Mouse (Mus musculus): ENCODE measurements around the gene Homer3. TPM values are rescaled to one million over a fixed set of nuclear protein-coding genes. Genes with fewer than 3 reads are reported as not detected.

The Homer3 gene
- 1 to 10 TPM; 8.5 to 8.7 TPM for total RNA-seq (2021)
- long read RNA-seq, experiment 1, transcript Homer3-203 (10 exons, 2,445 nt): major isoform, 8 of 14 reads
- long read RNA-seq, experiment 1, partial matches to known transcripts: 2 of 14 reads
- long read RNA-seq, experiment 1, other reads (novel, unspliced or antisense): 3 of 14 reads
- long read RNA-seq, experiment 2, transcript Homer3-203 (10 exons, 2,445 nt): major isoform, 19 of 23 reads
- long read RNA-seq, experiment 2, partial matches to known transcripts: 1 of 23 reads
- long read RNA-seq, experiment 2, other reads (novel, unspliced or antisense): 3 of 23 reads

- peak; percentile 93 for DNase-seq
- intact Hi-C loops (cut with DNase I; ENCODE audit: low total_unique reads): no loop called here
Observed at GRCm38 (mm10) chr8:70282603-70283135, at the start of gene Homer3. Gene Homer3 (plus strand): TSS chr8:70282827.

- intact Hi-C loops (cut with DNase I; ENCODE audit: low total_unique reads): no loop called here
- no peak for DNase-seq
Observed at GRCm38 (mm10) chr8:70233606-70234005, 49.0 kb upstream of the Homer3 start.

- peak; percentile 93 for DNase-seq
- intact Hi-C loops (cut with DNase I; ENCODE audit: low total_unique reads): no loop called here
Observed at GRCm38 (mm10) chr8:70234080-70234780, 48.4 kb upstream of the Homer3 start, which contains the start of the genes Sugp2 and Armc6. Gene Sugp2 (plus strand): TSS chr8:70234226. Gene Armc6 (minus strand): TSS chr8:70234466.

DNA sequence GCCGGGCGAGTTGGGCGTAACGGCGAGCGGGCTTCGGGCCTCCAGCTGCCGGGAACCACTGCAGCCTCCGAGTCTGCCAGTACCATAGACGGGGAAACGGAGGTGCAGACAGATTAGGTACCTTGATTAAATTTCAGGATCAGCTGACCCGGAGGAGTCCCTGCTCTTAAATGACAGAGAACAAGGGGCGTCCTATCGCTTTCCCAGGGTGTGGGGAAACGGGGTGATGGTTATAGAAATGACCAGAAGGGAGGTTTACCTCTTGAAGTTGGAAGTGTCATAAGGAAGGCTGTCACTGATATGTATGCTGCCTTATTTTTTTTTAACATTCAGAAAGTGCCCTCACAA, 47.9 kb upstream of the Homer3 start:
- intact Hi-C loops (cut with DNase I; ENCODE audit: low total_unique reads): no loop called here
- no peak for DNase-seq

- intact Hi-C loops (cut with DNase I; ENCODE audit: low total_unique reads): no loop called here
- DNase-seq: no peak
Observed at GRCm38 (mm10) chr8:70237842-70238241, 44.8 kb upstream of the Homer3 start.

DNA sequence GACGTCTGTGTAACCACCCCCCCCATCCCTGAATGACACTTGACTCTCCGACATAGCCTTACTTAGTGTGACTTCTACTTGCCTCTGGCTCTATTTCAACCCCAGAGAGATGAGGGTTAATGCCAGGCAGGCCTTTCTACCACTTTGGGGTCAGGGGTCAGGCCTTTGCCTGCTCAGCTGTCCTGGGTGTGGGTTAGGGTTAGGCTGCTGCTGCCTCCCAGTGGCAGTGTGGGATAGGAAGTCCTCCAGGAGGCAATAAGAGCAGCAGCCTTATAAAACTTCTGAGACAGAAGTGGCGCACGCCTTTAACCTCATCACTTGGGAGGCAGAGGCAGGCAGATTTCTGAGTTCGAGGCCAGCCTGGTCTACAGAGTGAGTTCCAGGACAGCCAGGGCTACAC, 42.0 kb upstream of the Homer3 start:
- no peak for DNase-seq
- intact Hi-C loops (cut with DNase I; ENCODE audit: low total_unique reads): no loop called here

GRCm38 (mm10) chr8:70246622-70247021, 36.0 kb upstream of the Homer3 start:
- DNase-seq: peak; percentile 27
- intact Hi-C loops (cut with DNase I; ENCODE audit: low total_unique reads): no loop called here

GRCm38 (mm10) chr8:70247841-70248240, 34.8 kb upstream of the Homer3 start:
- intact Hi-C loops (cut with DNase I; ENCODE audit: low total_unique reads): no loop called here
- DNase-seq: no peak

DNA sequence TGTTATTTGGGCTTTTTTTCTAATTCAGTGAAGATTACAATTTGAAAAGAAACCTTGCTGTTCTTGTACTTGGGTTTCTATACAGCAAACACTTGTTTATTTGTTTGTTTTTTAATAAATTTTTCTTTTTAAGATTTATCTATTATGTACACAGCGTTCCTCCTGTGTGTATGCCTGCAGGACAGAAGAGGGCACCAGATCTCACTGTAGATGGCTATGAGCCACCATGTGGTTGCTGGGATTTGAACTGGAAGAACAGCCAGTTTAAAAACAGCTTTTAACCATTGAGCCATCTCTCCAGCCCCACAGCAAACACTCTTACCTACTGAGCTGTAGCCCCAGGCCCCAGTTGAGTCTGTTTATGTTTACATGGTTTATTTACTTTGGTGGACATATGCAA, 28.0 kb upstream of the Homer3 start:
- intact Hi-C loops (cut with DNase I; ENCODE audit: low total_unique reads): no loop called here
- no peak for DNase-seq

DNA sequence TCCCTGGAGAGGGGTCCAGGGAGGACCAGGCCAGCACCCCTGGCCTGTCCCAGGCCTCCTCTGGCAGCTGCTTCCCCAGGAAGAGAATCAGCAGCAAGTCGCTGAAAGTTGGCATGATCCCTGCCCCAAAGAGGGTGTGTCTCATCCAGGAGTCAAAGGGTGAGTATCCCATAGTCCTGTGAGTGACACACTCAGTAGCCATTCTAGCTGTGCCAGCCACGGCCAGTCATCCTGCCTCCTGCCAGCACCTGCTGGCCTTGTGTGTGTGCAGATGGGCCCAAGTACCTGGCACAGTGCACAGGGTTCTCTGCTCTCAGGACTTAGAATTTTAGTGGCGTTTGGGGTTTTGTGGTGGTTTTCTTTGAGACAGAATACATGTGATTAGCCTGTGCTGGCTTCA, 25.2 kb upstream of the Homer3 start:
- DNase-seq: no peak

GRCm38 (mm10) chr8:70258600-70258999, 24.0 kb upstream of the Homer3 start:
- intact Hi-C loops (cut with DNase I; ENCODE audit: low total_unique reads): no loop called here
- DNase-seq: no peak

More for the DNA sequence above, 25.2 kb upstream of the Homer3 start:
- intact Hi-C loops (cut with DNase I; ENCODE audit: low total_unique reads): no loop called here

DNA sequence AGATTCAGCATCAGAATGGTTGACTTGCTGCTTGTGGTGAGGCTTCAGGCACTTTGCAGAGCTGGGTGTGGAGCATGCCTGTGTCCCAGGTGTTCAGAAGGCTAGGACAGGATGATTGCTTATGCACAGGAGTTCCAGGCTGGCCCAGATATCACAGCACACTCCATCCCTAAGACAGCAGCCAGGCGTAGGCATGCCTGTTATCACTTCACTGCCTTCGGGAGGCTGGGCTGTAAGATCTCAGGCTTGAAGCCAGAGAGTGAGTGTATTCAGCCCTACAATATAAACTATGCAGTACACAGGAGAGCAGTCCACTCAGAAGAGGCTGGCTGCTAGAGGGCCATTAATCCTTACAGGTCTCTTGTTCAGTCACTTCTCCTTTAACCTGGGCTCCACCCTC, 23.6 kb upstream of the Homer3 start:
- intact Hi-C loops (cut with DNase I; ENCODE audit: low total_unique reads): no loop called here

GRCm38 (mm10) chr8:70267674-70268073, 15.0 kb upstream of the Homer3 start:
- intact Hi-C loops (cut with DNase I; ENCODE audit: low total_unique reads): no loop called here
- no peak for DNase-seq

More for the DNA sequence above, 23.6 kb upstream of the Homer3 start:
- no peak for DNase-seq

DNA sequence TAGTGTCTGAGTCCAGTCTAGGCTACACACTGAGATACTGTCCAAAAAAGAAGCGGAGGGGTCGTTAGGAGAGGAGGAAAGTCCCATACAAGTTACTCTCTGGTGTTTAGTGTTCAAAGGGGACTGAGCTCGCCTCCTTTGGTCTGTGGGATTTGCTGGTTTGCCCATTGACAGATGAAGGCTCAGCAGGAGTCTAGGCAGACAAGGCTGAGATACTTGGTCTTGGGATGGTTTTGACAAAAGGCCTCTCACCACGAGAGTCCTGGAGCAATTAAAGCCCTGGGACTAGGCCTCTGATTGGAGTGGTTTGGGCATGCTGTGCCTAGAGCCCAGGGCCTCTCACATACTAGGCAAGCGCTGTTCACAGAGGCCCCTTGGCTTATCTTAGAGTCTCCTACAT, 14.3 kb upstream of the Homer3 start:
- intact Hi-C loops (cut with DNase I; ENCODE audit: low total_unique reads): no loop called here
- no peak for DNase-seq

GRCm38 (mm10) chr8:70268799-70269565, 13.6 kb upstream of the Homer3 start:
- DNase-seq: no peak
- intact Hi-C loops (cut with DNase I; ENCODE audit: low total_unique reads): no loop called here

DNA sequence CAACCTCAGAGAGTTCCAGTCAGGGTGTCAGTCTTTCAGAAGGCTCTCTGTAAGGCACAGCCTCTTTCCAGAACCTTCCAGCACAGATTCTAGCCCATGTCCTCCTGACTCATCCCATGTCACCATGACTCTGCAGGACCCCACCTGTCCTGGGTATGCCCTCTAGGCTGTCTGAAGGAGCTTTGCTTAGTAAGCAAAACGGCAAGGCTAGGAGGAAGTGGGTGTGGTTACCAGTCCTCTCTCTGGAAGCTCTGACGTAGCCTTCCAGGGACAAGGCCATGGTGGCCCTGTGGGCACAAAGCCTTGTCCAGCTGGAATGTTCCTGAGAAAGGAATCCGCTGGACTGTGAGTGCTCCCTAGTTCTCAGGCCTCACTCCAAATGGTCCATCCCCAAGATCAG, 9.7 kb upstream of the Homer3 start:
- intact Hi-C loops (cut with DNase I; ENCODE audit: low total_unique reads): no loop called here
- no peak for DNase-seq

- intact Hi-C loops (cut with DNase I; ENCODE audit: low total_unique reads): no loop called here
- no peak for DNase-seq
Observed at GRCm38 (mm10) chr8:70274350-70274749, 8.3 kb upstream of the Homer3 start.

DNA sequence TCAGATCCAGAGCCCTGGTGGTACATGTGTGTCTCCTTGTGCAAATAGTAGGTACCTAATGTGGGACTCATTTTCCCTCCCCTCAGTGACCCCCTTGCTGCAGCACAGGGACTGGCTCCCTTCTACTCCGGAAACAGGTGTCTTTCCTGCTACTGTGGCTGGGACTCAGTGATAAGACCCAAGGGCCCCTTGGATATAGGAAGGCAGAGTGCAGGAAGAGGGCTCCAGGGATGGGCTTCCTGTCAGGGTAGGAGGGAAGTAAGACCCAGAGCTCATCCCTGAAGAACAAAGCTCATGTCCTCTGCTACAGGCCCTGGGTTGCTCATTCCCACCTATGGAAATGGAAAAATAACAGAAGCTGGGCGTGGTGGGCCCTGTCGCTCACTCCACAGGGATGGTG, 6.2 kb upstream of the Homer3 start:
- intact Hi-C loops (cut with DNase I; ENCODE audit: low total_unique reads): no loop called here
- DNase-seq: no peak

DNA sequence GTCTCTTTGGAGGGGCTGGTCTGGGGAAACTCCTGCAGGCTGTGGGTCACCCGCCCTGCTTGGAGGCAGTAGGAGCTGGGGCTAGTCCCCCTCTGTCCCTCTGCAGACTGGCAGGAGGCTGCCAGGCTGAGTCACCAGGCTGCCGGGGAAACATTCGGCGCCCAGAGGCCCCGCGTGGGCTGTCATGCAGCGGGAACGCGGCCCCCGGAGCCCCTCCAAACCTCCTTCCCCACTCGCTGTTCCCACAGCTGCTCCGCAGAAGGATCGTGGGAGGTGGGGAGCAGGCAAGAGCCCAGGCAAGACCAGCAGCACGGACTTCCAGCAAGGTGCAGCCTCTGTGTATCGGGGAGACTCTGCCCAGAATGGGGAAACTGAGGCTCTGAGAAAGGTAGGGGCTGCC, 4.5 kb upstream of the Homer3 start:
- intact Hi-C loops (cut with DNase I; ENCODE audit: low total_unique reads): no loop called here
- no peak for DNase-seq

- DNase-seq: no peak
- intact Hi-C loops (cut with DNase I; ENCODE audit: low total_unique reads): no loop called here
Observed at GRCm38 (mm10) chr8:70279266-70279665, 3.4 kb upstream of the Homer3 start.
